Mouse (Mus musculus) stomach, postnatal 0 days (tissue): ENCODE measurements around the gene Ascc1.

Experiments
- CTCF ChIP-seq: IDR thresholded peaks from 2 replicates; pipeline ENCODE4 v1.5.1; 2016; ENCODE audit warnings: antibody characterized with exemption, low read depth, mild to moderate bottlenecking, moderate library complexity
- EP300 ChIP-seq: optimal IDR thresholded peaks from 2 replicates; pipeline ENCODE3; 2016; ENCODE audit warnings: antibody characterized with exemption

- TF ChIP-seq CTCF (no peak), EP300 (no peak)
Observed at GRCm38 (mm10) chr10:59992024-59992423, 10.6 kb upstream of the Ascc1 start.
